Mouse (Mus musculus) gastrocnemius, adult 2 months (tissue): ENCODE measurements around the gene Rbl1. TPM values are rescaled to one million over a fixed set of nuclear protein-coding genes. Genes with fewer than 3 reads are reported as not detected.
"Not testable (repeated sequence)": the region's sequence is repeated elsewhere in the genome, so short reads cannot be mapped to it uniquely, and the experiment has no call there.

Experiments used
- DNase-seq: peaks from one replicate; pipeline ENCODE4 v3.0.0; 2022
- H3K27ac ChIP-seq: fragments of 200-600 bp; 2 replicates; pipeline ENCODE4 v1.8.1; 2022; ENCODE audit warnings: mild to moderate bottlenecking
- H3K4me3 ChIP-seq: fragments of 200-600 bp; 2 replicates; pipeline ENCODE4 v1.8.1; 2022; ENCODE audit warnings: mild to moderate bottlenecking, moderate library complexity
- CTCF ChIP-seq: fragments of 200-600 bp; IDR thresholded peaks from 2 replicates; pipeline ENCODE4 v1.8.1; 2022; ENCODE audit warnings: antibody characterized with exemption, mild to moderate bottlenecking, moderate library complexity
- intact Hi-C: fragments of 180-260 bp; cut with DNase I; formaldehyde crosslinking; loops from one replicate; pipeline ENCODE4 v1.15.1; 2025
- total RNA-seq, 2 experiments: library from RNA; stranded (reverse); gene quantifications; 2 replicates each; pipeline ENCODE4 v1.2.3; 2021

Gene Rbl1
- total RNA-seq, 2 experiments from 2014 or later: 1.6 to 1.7 TPM

GRCm38 (mm10) chr2:157190651-157191050, 13.7 kb downstream of the Rbl1 start:
- TF ChIP-seq CTCF: no peak
- intact Hi-C loops: no loop called here
- DNase-seq: no peak
- Histone ChIP-seq H3K4me3 (no peak overlapping the region), H3K27ac (no peak overlapping the region)

- DNase-seq: no peak
- Histone ChIP-seq H3K27ac (no peak overlapping the region), H3K4me3 (no peak overlapping the region)
- TF ChIP-seq CTCF: no peak
- intact Hi-C loops: no loop called here
Observed at GRCm38 (mm10) chr2:157187223-157187622, 17.1 kb downstream of the Rbl1 start.

GRCm38 (mm10) chr2:157186504-157186903, 17.8 kb downstream of the Rbl1 start:
- no peak overlapping the region for H3K27ac ChIP-seq
- no peak for DNase-seq
- intact Hi-C loops: no loop called here
- TF ChIP-seq CTCF: no peak
- no peak overlapping the region for H3K4me3 ChIP-seq

GRCm38 (mm10) chr2:157185022-157185660, 19.2 kb downstream of the Rbl1 start:
- no peak overlapping the region for H3K27ac ChIP-seq

GRCm38 (mm10) chr2:157178167-157178566, 26.2 kb downstream of the Rbl1 start:
- intact Hi-C loops: no loop called here
- no peak overlapping the region for H3K4me3 ChIP-seq
- TF ChIP-seq CTCF: no peak
- no peak for DNase-seq
- H3K27ac ChIP-seq: no peak overlapping the region

More at GRCm38 (mm10) chr2:157185022-157185660, 19.2 kb downstream of the Rbl1 start:
- no peak overlapping the region for H3K4me3 ChIP-seq
- intact Hi-C loops: no loop called here
- no peak for TF ChIP-seq CTCF
- no peak for DNase-seq

- DNase-seq: no peak
- intact Hi-C loops: no loop called here
- no peak for TF ChIP-seq CTCF
- H3K4me3 ChIP-seq: no peak overlapping the region
- H3K27ac ChIP-seq: peak overlapping the region; percentile 93
Observed at GRCm38 (mm10) chr2:157176248-157176647, 28.1 kb downstream of the Rbl1 start.

- intact Hi-C loops: no loop called here
- peak; percentile 10; the same call in 1 of the 2 replicates for TF ChIP-seq CTCF
- DNase-seq: no peak
- H3K4me3 ChIP-seq: no peak overlapping the region
- peak overlapping the region; percentile 93 for H3K27ac ChIP-seq
Observed at GRCm38 (mm10) chr2:157174416-157174815, 29.9 kb downstream of the Rbl1 start.

GRCm38 (mm10) chr2:157173555-157173954, 30.8 kb downstream of the Rbl1 start:
- no peak for DNase-seq
- TF ChIP-seq CTCF: no peak
- intact Hi-C loops: no loop called here
- Histone ChIP-seq H3K4me3 (no peak overlapping the region), H3K27ac (peak overlapping the region; percentile 93)

- Histone ChIP-seq H3K27ac (peak overlapping the region; percentile 93), H3K4me3 (no peak overlapping the region)
- no peak for TF ChIP-seq CTCF
- intact Hi-C loops: no loop called here
- DNase-seq: no peak
Observed at GRCm38 (mm10) chr2:157172984-157173383, 31.4 kb downstream of the Rbl1 start.

- TF ChIP-seq CTCF: no peak
- Histone ChIP-seq H3K27ac (peak overlapping the region; percentile 62; the same call in 1 of the 2 replicates), H3K4me3 (no peak overlapping the region)
- intact Hi-C loops: no loop called here
- no peak for DNase-seq
Observed at GRCm38 (mm10) chr2:157170626-157171025, 33.7 kb downstream of the Rbl1 start.

- intact Hi-C loops: no loop called here
Observed at GRCm38 (mm10) chr2:157170166-157170565, 34.2 kb downstream of the Rbl1 start.

GRCm38 (mm10) chr2:157166371-157167080, 37.8 kb downstream of the Rbl1 start:
- intact Hi-C loops: no loop called here
- H3K27ac ChIP-seq: peak overlapping the region; percentile 1; the same call in 1 of the 2 replicates
- DNase-seq: no peak
- H3K4me3 ChIP-seq: no peak overlapping the region
- TF ChIP-seq CTCF: no peak

More at GRCm38 (mm10) chr2:157170166-157170565, 34.2 kb downstream of the Rbl1 start:
- peak; percentile 37 for TF ChIP-seq CTCF
- DNase-seq: no peak
- Histone ChIP-seq H3K4me3 (no peak overlapping the region), H3K27ac (peak overlapping the region; percentile 62; the same call in 1 of the 2 replicates)

GRCm38 (mm10) chr2:157165312-157166224, 38.8 kb downstream of the Rbl1 start:
- intact Hi-C loops, H3K27ac ChIP-seq: not testable (repeated sequence)

More at GRCm38 (mm10) chr2:157165312-157166224, 38.8 kb downstream of the Rbl1 start:
- DNase-seq, H3K4me3 ChIP-seq: not testable (repeated sequence)
